Mouse (Mus musculus) ES-E14 (cell line): ENCODE measurements at regions not wholly inside any gene's neighbourhood (a gene's known extent, or its start where the extent isn't known, plus 50 kb on each side); places are given as distances from the start of the nearest gene placed in this dataset.

Experiments
- DNase-seq: peaks from one replicate; pipeline ENCODE4 v3.0.0-alpha.2; 2013; ENCODE audit warnings: low read depth, low spot score
- H3K27ac ChIP-seq: 2 replicates; pipeline ENCODE4 v1.5.1; 2012; ENCODE audit warnings: low read depth, mild to moderate bottlenecking, low read length, moderate library complexity, mixed read lengths; ENCODE audit not compliant: poor library complexity, insufficient read depth, severe bottlenecking
- H3K36me3 ChIP-seq: 2 replicates; pipeline ENCODE4 v1.6.1; 2012; ENCODE audit warnings: mild to moderate bottlenecking, low read length, moderate library complexity, mixed read lengths; ENCODE audit not compliant: control insufficient read depth, poor library complexity, insufficient read depth, severe bottlenecking
- H3K4me1 ChIP-seq, 2 experiments: fragments of 150-350 bp in 1 of 2; sonication (generic) in 1 of 2; 2 replicates each; pipeline ENCODE4 v1.6.1; 2012; ENCODE audit warnings: low read length in 2 of 2, mild to moderate bottlenecking in 1 of 2, mixed read lengths in 1 of 2; ENCODE audit not compliant: control insufficient read depth in 2 of 2, insufficient read depth in 2 of 2, poor library complexity in 1 of 2
- H3K4me3 ChIP-seq, 2 experiments: fragments of 150-350 bp in 1 of 2; sonication (generic) in 1 of 2; 2 replicates each; pipeline ENCODE4 v1.5.1; 2012; ENCODE audit warnings: low read length in 2 of 2, low read depth in 1 of 2, mild to moderate bottlenecking in 1 of 2, mixed read lengths in 1 of 2; ENCODE audit not compliant: insufficient read depth in 1 of 2, poor library complexity in 1 of 2, severe bottlenecking in 1 of 2
- H3K9ac ChIP-seq: 2 replicates; pipeline ENCODE4 v1.6.1; 2012; ENCODE audit warnings: low read depth, mild to moderate bottlenecking, low read length, mixed read lengths; ENCODE audit not compliant: poor library complexity, insufficient read depth, severe bottlenecking
- H3K9me3 ChIP-seq: fragments of 150-350 bp; sonication (generic); 2 replicates; pipeline ENCODE4 v1.6.1; 2012; ENCODE audit warnings: low read depth, mild to moderate bottlenecking, low read length; ENCODE audit not compliant: control insufficient read depth, insufficient read depth
- CHD2 ChIP-seq: IDR thresholded peaks from 2 replicates; pipeline ENCODE4 v1.6.1; 2014; ENCODE audit warnings: mild to moderate bottlenecking, low read depth, low read length, inconsistent platforms
- HCFC1 ChIP-seq: IDR thresholded peaks from 2 replicates; pipeline ENCODE4 v1.6.1; 2012; ENCODE audit warnings: low read length, inconsistent platforms, borderline replicate concordance; ENCODE audit not compliant: insufficient read depth
- MAFK ChIP-seq: IDR thresholded peaks from 2 replicates; pipeline ENCODE4 v1.6.1; 2014; ENCODE audit warnings: mild to moderate bottlenecking, low read depth, low read length, inconsistent platforms; ENCODE audit not compliant: insufficient read depth
- ZC3H11A ChIP-seq: IDR thresholded peaks from 2 replicates; pipeline ENCODE4 v1.6.1; 2012; ENCODE audit warnings: low read depth, mild to moderate bottlenecking, inconsistent platforms, low read length, borderline replicate concordance
- ZNF384 ChIP-seq: IDR thresholded peaks from 2 replicates; pipeline ENCODE4 v1.6.1; 2012; ENCODE audit warnings: low read depth, low read length, inconsistent platforms
- in situ Hi-C, 2 experiments: fragments of 600-800 bp; cut with MboI; formaldehyde crosslinking; loops; one replicate each; pipeline ENCODE4 v1.15.1; 2025; ENCODE audit warnings: low sequenced_read_pairs in 2 of 2, inconsistent platforms in 1 of 2; ENCODE audit not compliant: unreplicated experiment in 2 of 2

- no peaks in the 10 kb centered on the region for H3K36me3 ChIP-seq
These were observed 282.9 kb upstream of the Sash1 start for GRCm38 (mm10) chr10:9168725-9169124.

GRCm38 (mm10) chr10:9166017-9166416 lies 280.1 kb upstream of the Sash1 start:
- no peak for DNase-seq
- Histone ChIP-seq H3K27ac (no peak overlapping the region), H3K4me3 (no peak overlapping the region), H3K9ac (no peak overlapping the region), H3K9me3 (no peaks in the 10 kb centered on the region), H3K4me1 (no peaks in the 10 kb centered on the region), H3K36me3 (no peaks in the 10 kb centered on the region)
- no peak for TF ChIP-seq ZC3H11A
- in situ Hi-C loops: no loop called here

More at GRCm38 (mm10) chr10:9168725-9169124, 282.9 kb upstream of the Sash1 start:
- TF ChIP-seq HCFC1 (no peak), MAFK (no peak), CHD2 (no peak), ZC3H11A (no peak), ZNF384 (no peak)
- no peak for DNase-seq
- no peak overlapping the region for H3K4me3 ChIP-seq
- no peaks in the 10 kb centered on the region for H3K4me1 ChIP-seq
- in situ Hi-C loops: no loop called here
- H3K9me3 ChIP-seq: no peaks in the 10 kb centered on the region
- H3K27ac ChIP-seq: no peak overlapping the region
- H3K9ac ChIP-seq: no peak overlapping the region

GRCm38 (mm10) chr10:9165598-9165997 lies 279.7 kb upstream of the Sash1 start:
- DNase-seq: no peak
- H3K9me3 ChIP-seq: no peaks in the 10 kb centered on the region
- no peak overlapping the region for H3K4me3 ChIP-seq
- no peak overlapping the region for H3K27ac ChIP-seq
- no peaks in the 10 kb centered on the region for H3K36me3 ChIP-seq
- no peaks in the 10 kb centered on the region for H3K4me1 ChIP-seq
- TF ChIP-seq MAFK: no peak
- TF ChIP-seq ZNF384: no peak
- no peak for TF ChIP-seq ZC3H11A
- no peak for TF ChIP-seq HCFC1
- no peak for TF ChIP-seq CHD2
- in situ Hi-C loops: no loop called here
- no peak overlapping the region for H3K9ac ChIP-seq

GRCm38 (mm10) chr10:9164333-9164732 lies 278.5 kb upstream of the Sash1 start:
- TF ChIP-seq ZC3H11A: no peak
- no peak for TF ChIP-seq CHD2
- TF ChIP-seq HCFC1: no peak
- no peaks in the 10 kb centered on the region for H3K36me3 ChIP-seq
- in situ Hi-C loops: no loop called here
- H3K4me3 ChIP-seq: no peak overlapping the region
- H3K9ac ChIP-seq: no peak overlapping the region
- no peak for DNase-seq
- H3K27ac ChIP-seq: no peak overlapping the region
- H3K9me3 ChIP-seq: no peaks in the 10 kb centered on the region
- H3K4me1 ChIP-seq: no peaks in the 10 kb centered on the region

- TF ChIP-seq HCFC1: no peak
- no peak for TF ChIP-seq MAFK
- TF ChIP-seq ZC3H11A: no peak
- TF ChIP-seq ZNF384: no peak
- TF ChIP-seq CHD2: no peak
- H3K9me3 ChIP-seq: no peaks in the 10 kb centered on the region
- no peak overlapping the region for H3K27ac ChIP-seq
- no peak overlapping the region for H3K9ac ChIP-seq
- no peaks in the 10 kb centered on the region for H3K4me1 ChIP-seq
- no peak for DNase-seq
- no peak overlapping the region for H3K4me3 ChIP-seq
- in situ Hi-C loops: no loop called here
- H3K36me3 ChIP-seq: no peaks in the 10 kb centered on the region
These were observed 275.7 kb upstream of the Sash1 start for GRCm38 (mm10) chr10:9161597-9161996.
